Mouse (Mus musculus) small intestine, adult 10 weeks (tissue): ENCODE measurements around the gene Fhad1. TPM values are rescaled to one million over a fixed set of nuclear protein-coding genes. Genes with fewer than 3 reads are reported as not detected.

Experiments
- polyA plus RNA-seq: library from polyadenylated mRNA; stranded (reverse); fragments of 350-450 nt; fragmentation: Illumina TruSeq; extraction: RNeasy Lipid Tissue Mini Kit (QIAGEN cat#74804); gene quantifications from one replicate; pipeline ENCODE4 v1.2.3, GENCODE M21; 2014; ENCODE audit warnings: low replicate concordance

Fhad1 gene
- polyA plus RNA-seq = not detected

GRCm38 (mm10) chr4:142014659-142015608, at the start of gene Fhad1:
Gene Fhad1 (minus strand): TSS chr4:142015082.

GRCm38 (mm10) chr4:141874601-141875460, 140.1 kb downstream of the Fhad1 start, which contains the start of gene Efhd2:
Gene Efhd2 (minus strand): TSS chr4:141874920.

GRCm38 (mm10) chr4:141845999-141846398, 168.9 kb downstream of the Fhad1 start, which contains the start of gene Ctrc:
Gene Ctrc (minus strand): TSS chr4:141846359.

Other genes with a start within 250 kb of the Fhad1 start
- 3.1 TPM for gene Dnajc16, start 224.2 kb downstream of the Fhad1 start, polyA plus RNA-seq
- 10.7 TPM for gene Casp9, start 221.5 kb downstream of the Fhad1 start, polyA plus RNA-seq
- gene Cela2a, start 188.9 kb downstream of the Fhad1 start, polyA plus RNA-seq = 501 TPM
- not detected for gene Ctrc, start 168.7 kb downstream of the Fhad1 start, polyA plus RNA-seq
- 9.1 TPM for gene Efhd2, start 140.2 kb downstream of the Fhad1 start, polyA plus RNA-seq
- gene Tmem51, start 69.2 kb upstream of the Fhad1 start, polyA plus RNA-seq = not detected
- gene Kazn, start 224.3 kb upstream of the Fhad1 start, polyA plus RNA-seq = 5.4 TPM